Mouse (Mus musculus): ENCODE measurements around the gene Serpinb1c.
"Not testable (repeated sequence)": the region's sequence is repeated elsewhere in the genome, so short reads cannot be mapped to it uniquely, and the experiment has no call there.

Gene Serpinb1c

GRCm38 (mm10) chr13:32898111-32898510 is at the start of gene Serpinb1c:
Gene Serpinb1c, minus strand, starts transcription at chr13:32898211.
- no peak for DNase-seq (ENCODE audit: low spot score in 2 of 2)

- DNase-seq (ENCODE audit: low spot score in 2 of 2) = not testable (repeated sequence)
These were observed 41.2 kb upstream of the Serpinb1c start for GRCm38 (mm10) chr13:32939191-32939590.

GRCm38 (mm10) chr13:32938275-32938674 is 40.3 kb upstream of the Serpinb1c start:
- DNase-seq (ENCODE audit: low spot score in 2 of 2) = not testable (repeated sequence)

- DNase-seq (ENCODE audit: low spot score in 2 of 2) = no peak
These were observed 36.8 kb upstream of the Serpinb1c start for GRCm38 (mm10) chr13:32934706-32935381.

DNA sequence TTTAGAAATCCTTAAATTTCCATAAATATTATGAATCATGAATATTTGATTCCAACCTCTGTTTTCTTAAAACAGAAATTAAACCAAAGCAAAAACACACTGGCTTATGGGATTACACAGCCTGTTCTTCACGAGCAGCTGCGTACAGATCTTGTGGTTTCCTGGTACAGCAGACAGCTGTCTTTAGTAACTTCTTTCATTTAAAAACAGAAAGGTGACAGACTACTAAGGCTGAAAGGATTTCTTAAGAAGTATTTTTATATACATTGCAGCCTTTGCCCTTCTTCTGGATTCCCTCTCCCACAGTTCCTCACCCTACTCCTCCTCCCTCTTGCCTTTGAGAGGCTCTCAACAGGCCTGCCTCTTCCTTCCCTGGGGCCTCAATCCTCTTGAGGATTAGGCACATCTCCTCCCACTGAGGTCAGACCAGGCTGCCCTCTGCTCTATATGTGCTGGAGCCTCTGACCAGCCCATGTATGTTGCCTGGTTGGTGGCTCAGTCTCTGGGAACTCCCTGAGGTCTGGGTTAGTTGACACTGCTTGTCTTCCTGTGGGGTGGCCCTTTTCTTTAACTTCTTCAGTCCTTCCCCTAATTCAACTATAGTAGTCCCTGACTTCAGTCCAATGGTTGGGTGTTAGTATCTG is 31.2 kb upstream of the Serpinb1c start:
- DNase-seq (ENCODE audit: low spot score in 2 of 2) = no peak

DNA sequence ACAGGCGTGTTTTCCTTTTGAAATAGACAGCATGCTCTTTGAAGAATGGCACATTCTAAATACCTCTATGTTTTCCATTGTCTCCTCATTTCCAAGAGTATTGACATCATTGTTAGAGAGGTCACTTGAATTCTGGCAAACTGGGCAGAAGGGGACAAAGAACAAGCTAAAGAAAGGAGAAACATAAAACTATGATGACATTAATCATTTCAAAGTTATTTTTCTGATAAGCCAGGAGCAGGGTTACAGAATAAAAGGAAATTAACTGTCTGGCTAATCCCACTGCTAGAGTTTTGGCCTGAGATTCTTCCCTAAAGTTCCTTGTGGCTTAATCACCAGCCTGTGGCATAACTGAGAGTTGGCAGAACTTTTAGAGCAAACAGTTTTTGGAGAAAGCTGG is 29.2 kb upstream of the Serpinb1c start:
- no peak for DNase-seq (ENCODE audit: low spot score in 2 of 2)

DNA sequence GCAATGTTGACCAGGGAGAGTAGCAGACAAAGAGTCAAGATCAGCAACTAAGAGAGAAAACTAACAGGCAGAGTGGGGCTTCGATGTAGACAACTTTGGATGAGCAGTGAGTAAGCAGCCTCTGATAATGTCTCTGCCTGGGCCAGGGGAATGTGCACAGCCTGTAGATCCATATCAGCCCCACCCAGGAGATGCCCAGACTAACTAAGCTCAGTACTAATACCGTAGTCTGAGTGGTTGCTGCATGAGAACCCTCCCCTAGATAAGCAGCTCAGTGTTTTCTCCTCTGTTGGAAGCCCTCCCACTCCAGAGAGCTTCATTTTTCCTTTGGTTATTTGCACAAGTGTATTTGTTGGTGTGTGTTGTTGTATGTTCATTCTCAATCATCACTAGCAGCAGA is 28.6 kb upstream of the Serpinb1c start:
- DNase-seq (ENCODE audit: low spot score in 2 of 2) = no peak

- DNase-seq (ENCODE audit: low spot score in 2 of 2) = no peak
These were observed 26.8 kb upstream of the Serpinb1c start for GRCm38 (mm10) chr13:32924578-32925360.

- no peak for DNase-seq (ENCODE audit: low spot score in 2 of 2)
These were observed 24.6 kb upstream of the Serpinb1c start for GRCm38 (mm10) chr13:32922622-32923021.

- DNase-seq (ENCODE audit: low spot score in 2 of 2) = no peak
These were observed 14.9 kb upstream of the Serpinb1c start for GRCm38 (mm10) chr13:32912770-32913380.

GRCm38 (mm10) chr13:32908182-32908581 is 10.2 kb upstream of the Serpinb1c start:
- DNase-seq (ENCODE audit: low spot score in 2 of 2) = no peak

DNA sequence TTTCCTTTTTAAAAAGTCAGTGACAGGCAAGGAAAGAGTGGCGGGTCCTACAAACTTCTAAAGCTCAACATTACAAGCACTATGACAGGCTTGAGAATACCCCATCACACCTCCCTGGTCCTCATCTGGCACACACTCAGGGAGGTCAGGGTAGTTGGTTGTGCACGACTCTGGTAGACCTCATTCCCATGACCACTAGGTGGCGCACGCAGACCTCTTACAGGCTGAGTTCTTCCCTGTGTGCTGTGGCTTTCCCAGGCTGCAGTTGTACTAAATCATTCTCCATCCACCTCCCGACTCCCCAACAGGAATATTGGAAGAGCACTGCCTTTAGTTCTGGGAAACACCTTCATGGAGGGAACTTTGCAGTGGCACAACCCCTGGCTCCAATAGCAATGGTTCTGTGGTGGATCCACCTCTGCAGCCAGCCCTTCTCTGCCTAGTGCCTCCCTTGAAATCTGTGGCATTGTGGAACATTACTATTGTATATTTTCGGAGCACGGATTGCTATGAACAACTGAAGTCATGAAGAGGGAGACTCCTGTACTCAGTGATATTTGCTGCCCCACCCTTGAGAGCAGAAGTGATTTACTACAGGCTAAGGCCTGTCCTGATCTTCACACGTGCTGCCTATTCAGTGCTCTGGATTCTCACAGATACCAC is 5.3 kb upstream of the Serpinb1c start:
- peak; percentile 81 to 94 for DNase-seq (ENCODE audit: low spot score in 2 of 2)

DNA sequence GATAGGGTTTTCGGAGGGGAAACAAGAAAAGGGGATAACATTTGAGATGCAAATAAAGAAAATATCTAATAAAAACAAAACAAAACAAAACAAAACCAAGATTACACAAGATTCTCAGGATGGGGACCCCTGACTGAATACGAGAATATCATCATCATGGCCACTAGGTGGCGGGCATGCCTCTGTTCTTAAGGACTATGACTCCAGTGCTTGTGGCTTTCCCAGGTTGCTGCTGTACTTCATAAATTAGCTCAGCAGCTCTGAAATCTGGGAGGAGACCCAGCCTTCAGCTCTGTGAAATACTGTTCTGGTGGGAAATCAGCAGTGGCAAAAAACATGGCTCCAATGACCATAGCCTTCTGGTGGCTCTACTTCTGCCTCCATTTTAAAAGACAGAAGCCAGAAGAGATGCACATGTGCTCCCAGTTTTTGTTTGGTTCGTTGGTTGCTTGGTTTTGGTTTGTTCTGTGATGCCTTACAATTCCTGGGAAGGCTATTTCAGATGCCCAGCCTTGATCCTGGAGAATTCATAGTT is 4.5 kb upstream of the Serpinb1c start:
- DNase-seq (ENCODE audit: low spot score in 2 of 2) = peak in 1 of 2 experiments; percentile 75

GRCm38 (mm10) chr13:32900639-32901038 is 2.6 kb upstream of the Serpinb1c start:
- no peak for DNase-seq (ENCODE audit: low spot score in 2 of 2)

- DNase-seq (ENCODE audit: low spot score in 2 of 2) = not testable (repeated sequence)
These were observed 1.1 kb upstream of the Serpinb1c start for GRCm38 (mm10) chr13:32899114-32899513.

GRCm38 (mm10) chr13:32896931-32897330 is 1.1 kb downstream of the Serpinb1c start:
- no peak for DNase-seq (ENCODE audit: low spot score in 2 of 2)

- DNase-seq (ENCODE audit: low spot score in 2 of 2) = no peak
These were observed 13.3 kb downstream of the Serpinb1c start for GRCm38 (mm10) chr13:32884755-32885154.

DNA sequence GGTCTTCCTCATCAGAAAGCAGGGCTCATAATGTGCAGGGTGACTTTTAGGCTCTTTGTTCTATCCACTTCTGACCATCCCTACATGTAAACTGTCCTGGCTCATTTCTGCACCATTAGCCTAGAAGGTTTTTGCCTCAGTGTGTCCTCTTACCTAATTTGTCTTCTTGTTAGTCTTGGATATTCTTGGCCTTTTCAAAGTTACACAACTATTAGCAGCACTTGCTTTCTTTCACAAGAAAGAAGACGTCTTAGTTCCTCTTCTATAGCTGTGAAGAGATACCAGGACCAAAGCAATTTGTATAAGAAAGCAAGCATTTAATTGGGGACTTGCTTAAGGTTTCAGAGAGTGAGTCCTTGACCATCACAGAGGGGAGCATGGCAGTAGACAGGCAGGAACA is 24.1 kb downstream of the Serpinb1c start:
- DNase-seq (ENCODE audit: low spot score in 2 of 2) = no peak

DNA sequence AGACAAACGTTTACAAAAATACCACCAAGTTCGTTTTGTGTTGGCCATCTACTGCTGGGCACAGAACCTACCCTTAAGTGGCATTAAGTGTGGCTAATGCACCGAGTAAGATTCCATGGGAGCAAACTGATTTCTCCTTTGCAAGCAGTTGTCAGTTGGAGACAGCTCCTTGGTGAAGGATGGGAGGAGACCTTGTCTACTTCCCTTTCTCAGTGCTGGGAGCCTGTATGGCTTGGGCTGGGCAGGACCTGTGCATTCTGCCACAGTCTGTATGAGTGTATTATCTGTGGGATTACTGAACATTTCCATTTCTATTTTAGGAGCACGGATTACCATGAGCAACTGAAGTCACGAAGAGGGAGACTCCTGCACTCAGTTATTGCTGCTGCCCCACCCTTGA is 29.2 kb downstream of the Serpinb1c start:
- no peak for DNase-seq (ENCODE audit: low spot score in 2 of 2)

DNA sequence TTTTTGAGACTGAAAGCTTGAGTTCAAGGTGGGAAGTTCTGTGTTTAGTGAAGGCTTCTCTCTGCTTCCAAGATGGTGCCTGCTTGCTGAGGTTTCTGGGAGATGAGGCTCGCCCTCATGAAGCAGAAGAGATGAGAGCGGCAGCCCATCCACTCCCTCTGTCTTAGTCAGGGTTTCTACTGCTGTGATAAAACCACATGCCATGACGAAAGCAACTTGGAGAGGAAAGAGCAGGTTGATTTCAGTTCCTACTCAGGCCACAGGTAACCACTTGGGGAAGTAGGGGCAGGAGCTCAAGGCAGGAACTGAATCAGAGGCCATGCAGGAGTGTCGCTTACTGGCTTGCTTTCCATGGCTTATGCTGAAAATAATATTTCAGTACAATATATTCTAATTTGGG is 29.8 kb downstream of the Serpinb1c start:
- DNase-seq (ENCODE audit: low spot score in 2 of 2) = not testable (repeated sequence)

- no peak for DNase-seq (ENCODE audit: low spot score in 2 of 2)
These were observed 31.0 kb downstream of the Serpinb1c start for GRCm38 (mm10) chr13:32867030-32867429.
